13 mouse cellular contexts compared by ENCODE assay signal in the genomic region with DNA sequence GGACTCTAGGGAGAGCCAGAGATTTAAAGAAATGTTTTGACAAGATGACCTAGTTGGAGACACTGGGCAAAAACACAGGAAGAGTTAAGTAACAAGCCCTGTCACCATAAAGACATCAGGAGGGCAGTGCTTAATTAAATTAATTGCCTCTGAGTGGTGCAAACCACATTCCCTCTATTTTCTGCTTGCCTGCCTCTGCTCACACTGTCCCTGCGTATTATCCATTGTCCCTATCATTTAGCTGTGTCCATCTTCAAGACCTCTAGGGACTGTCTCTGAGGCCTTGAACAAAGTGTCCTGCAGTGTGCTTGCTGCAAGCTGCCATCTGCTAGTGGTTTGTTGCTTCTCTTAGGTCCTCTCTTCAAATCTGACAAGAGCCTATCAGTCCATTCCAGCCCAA.
DNase-seq lines count a peak whose midpoint lies in the region; ATAC-seq lines count a peak whose summit lies in the region.
"Had no signal": no experiment of that assay in that cellular context is flagged by ENCODE, and none has a peak within 500 bp of the region (broad histone marks: within the 10 kb centered on the region; RNA-seq: fewer than 3 reads in every experiment).

No protein-coding gene starts in this region.

- no peak overlapping the region for H3K9ac ChIP-seq in kidney, embryonic 15.5 days
- no peak overlapping the region for H3K9ac ChIP-seq in neural tube, embryonic 13.5 days
- no peak overlapping the region for H3K9ac ChIP-seq in hindbrain, embryonic 12.5 days
- H3K9ac ChIP-seq: liver, embryonic 12.5 days had no signal

- H3K36me3 ChIP-seq in kidney, embryonic 15.5 days, result no peaks in the 10 kb centered on the region
- no peaks in the 10 kb centered on the region for H3K36me3 ChIP-seq in neural tube, embryonic 13.5 days
- H3K36me3 ChIP-seq in hindbrain, embryonic 12.5 days, result no peaks in the 10 kb centered on the region
- H3K36me3 ChIP-seq: G1E; liver, embryonic 12.5 days had no signal

- H3K4me2 ChIP-seq in kidney, embryonic 15.5 days, result no peak overlapping the region
- no peak overlapping the region for H3K4me2 ChIP-seq in neural tube, embryonic 13.5 days
- H3K4me2 ChIP-seq in hindbrain, embryonic 12.5 days (replicated peaks), result no peak overlapping the region
- H3K4me2 ChIP-seq: liver, embryonic 12.5 days; midbrain, embryonic 11.5 days had no signal

- H3K9me3 ChIP-seq in kidney, embryonic 15.5 days (replicated peaks), result no peaks in the 10 kb centered on the region
- no peaks in the 10 kb centered on the region for H3K9me3 ChIP-seq in neural tube, embryonic 13.5 days
- H3K9me3 ChIP-seq in hindbrain, embryonic 12.5 days (replicated peaks), result no peaks in the 10 kb centered on the region
- H3K9me3 ChIP-seq: liver, embryonic 12.5 days had no signal

- DNase-seq in kidney, adult 11 months, result no peak
- no peak for DNase-seq in neural tube, embryonic 10.5 days (ENCODE audit: extremely low spot score, low spot score)
- no peak for DNase-seq in thymus, postnatal 10 days (ENCODE audit: low spot score in 2 of 2)
- no peak for DNase-seq in heart, adult 11 months
- DNase-seq: gastrocnemius, postnatal 36 days; lung, postnatal 10 days; spleen, adult 18-20 months had no signal

- H3K4me3 ChIP-seq in kidney, embryonic 15.5 days (replicated peaks), result no peak overlapping the region
- no peak overlapping the region for H3K4me3 ChIP-seq in neural tube, embryonic 13.5 days
- H3K4me3 ChIP-seq in hindbrain, embryonic 12.5 days, result no peak overlapping the region
- H3K4me3 ChIP-seq: liver, embryonic 12.5 days had no signal

- ATAC-seq in kidney, embryonic 15.5 days (replicated peaks; ENCODE audit: low FRiP score), result peak; percentile 19; the same call in 1 of the 2 replicates
- no peak for ATAC-seq in neural tube, embryonic 13.5 days (ENCODE audit: low read depth)
- ATAC-seq in hindbrain, embryonic 12.5 days (ENCODE audit: low FRiP score), result peak; percentile 37; the same call in 1 of the 2 replicates
- ATAC-seq: liver, embryonic 12.5 days had no signal

- 27% methylated on average over 1 of the region's 1 CpGs for WGBS in kidney, embryonic 15.5 days
- WGBS in neural tube, embryonic 13.5 days, result 22% methylated on average over 1 of the region's 1 CpGs
- WGBS in hindbrain, embryonic 12.5 days, result 55% methylated on average over 1 of the region's 1 CpGs

- peaks cover 41% of the 10 kb centered on the region for H3K4me1 ChIP-seq in kidney, embryonic 15.5 days
- peaks cover 41% of the 10 kb centered on the region for H3K4me1 ChIP-seq in neural tube, embryonic 13.5 days (replicated peaks)
- H3K4me1 ChIP-seq in hindbrain, embryonic 12.5 days, result peaks cover 27% of the 10 kb centered on the region
- H3K4me1 ChIP-seq: liver, embryonic 12.5 days had no signal

- no peaks in the 10 kb centered on the region for H3K27me3 ChIP-seq in kidney, embryonic 15.5 days
- peaks cover 1% of the 10 kb centered on the region for H3K27me3 ChIP-seq in neural tube, embryonic 13.5 days
- H3K27me3 ChIP-seq in hindbrain, embryonic 12.5 days, result peaks cover 1% of the 10 kb centered on the region; the same call in 1 of the 2 replicates

- H3K27ac ChIP-seq in kidney, embryonic 15.5 days, result peak overlapping the region; percentile 42; the same call in 1 of the 2 replicates
- H3K27ac ChIP-seq in neural tube, embryonic 13.5 days (replicated peaks), result peak overlapping the region; percentile 42; the same call in 1 of the 2 replicates
- H3K27ac ChIP-seq in hindbrain, embryonic 12.5 days, result 0 out of 2 replicates have a peak overlapping the region, but pooled peaks have one; percentile 23
- H3K27ac ChIP-seq: liver, embryonic 12.5 days had no signal
